Mouse (Mus musculus): ENCODE results near the gene Adamts13.

DNA sequence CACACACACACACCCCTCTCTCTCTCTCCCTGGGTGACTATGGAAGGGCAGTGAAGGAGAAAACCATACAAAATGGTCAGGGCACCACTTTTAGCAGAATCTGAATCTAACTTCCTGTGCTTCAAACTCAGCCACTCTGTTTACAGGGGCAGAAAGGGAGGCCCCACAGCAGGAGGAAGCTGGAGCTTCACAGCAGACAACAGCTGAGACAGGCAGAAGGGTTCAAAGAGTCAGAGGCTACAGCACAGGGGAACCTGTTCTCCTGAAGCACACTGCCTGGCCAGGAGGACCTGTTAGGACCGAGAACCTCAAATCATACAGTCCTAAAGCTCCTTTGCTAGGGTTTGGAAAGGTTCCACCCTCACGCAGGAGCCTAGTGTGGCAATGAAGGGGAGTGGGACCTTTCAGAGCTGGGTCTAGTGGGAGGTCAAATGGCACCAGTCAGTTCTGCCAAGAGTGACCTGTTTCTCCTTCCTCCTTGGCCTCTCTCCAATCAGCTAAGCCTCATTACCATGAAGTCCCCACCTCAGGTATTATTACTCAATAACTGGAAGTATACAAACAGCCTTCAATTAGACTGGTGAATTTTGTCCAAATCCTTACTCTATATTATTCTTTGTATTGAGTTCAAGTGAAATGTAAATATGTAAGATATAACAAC lies 18.4 kb upstream of the Adamts13 start:
- TF ChIP-seq MYOG (IDR thresholded peaks at IDR 0.05; ENCODE audit: control insufficient read depth, extremely low read depth, insufficient read length) (no peak), CTCF (IDR thresholded peaks at IDR 0.05; ENCODE audit: control insufficient read depth, insufficient read depth, insufficient read length) (no peak), MAX (IDR thresholded peaks at IDR 0.05) (no peak)
